Mouse (Mus musculus) heart, embryonic 15.5 days (tissue): ENCODE results near the gene Izumo2. TPM values are rescaled to one million over a fixed set of nuclear protein-coding genes. Genes with fewer than 3 reads are reported as not detected.
"Not testable (repeated sequence)": the region's sequence is repeated elsewhere in the genome, so short reads cannot be mapped to it uniquely, and the experiment has no call there.

Experiments used
- ATAC-seq: fragments of 200-750 bp; cut with Nextera tagmentation; replicated peaks from 2 replicates; pipeline ENCODE4 v1.8.0; 2017; ENCODE audit warnings: low read depth, moderate TSS enrichment; ENCODE audit not compliant: insufficient number of reproducible peaks, insufficient read depth, low FRiP score
- H3K27ac ChIP-seq: fragments of 300-500 bp; sonication (generic); 2 replicates; pipeline ENCODE4 v1.5.1; 2015; ENCODE audit warnings: mild to moderate bottlenecking, inconsistent platforms
- H3K27me3 ChIP-seq: fragments of 300-500 bp; sonication (generic); 2 replicates; pipeline ENCODE4 v1.6.1; 2015; ENCODE audit warnings: inconsistent platforms
- H3K36me3 ChIP-seq: fragments of 300-500 bp; sonication (generic); 2 replicates; pipeline ENCODE4 v1.6.1; 2015; ENCODE audit warnings: mild to moderate bottlenecking, inconsistent platforms
- H3K4me1 ChIP-seq: fragments of 300-500 bp; sonication (generic); replicated peaks from 2 replicates; pipeline ENCODE4 v1.6.1; 2015; ENCODE audit warnings: inconsistent platforms
- H3K4me2 ChIP-seq: fragments of 300-500 bp; sonication (generic); 2 replicates; pipeline ENCODE4 v1.6.1; 2015; ENCODE audit warnings: inconsistent platforms, mild to moderate bottlenecking, moderate library complexity
- H3K4me3 ChIP-seq: fragments of 300-500 bp; sonication (generic); 2 replicates; pipeline ENCODE4 v1.5.1; 2015; ENCODE audit warnings: mild to moderate bottlenecking, inconsistent platforms
- H3K9ac ChIP-seq: fragments of 300-500 bp; sonication (generic); 2 replicates; pipeline ENCODE4 v1.6.1; 2015; ENCODE audit warnings: mild to moderate bottlenecking, inconsistent platforms
- H3K9me3 ChIP-seq: fragments of 300-500 bp; sonication (generic); replicated peaks from 2 replicates; pipeline ENCODE4 v1.6.1; 2016; ENCODE audit warnings: inconsistent platforms
- WGBS: fragments of 180-500 bp; shearing (Covaris S2); methylation state at CpG from one replicate; pipeline ENCODE4 v1.1.7; 2015; ENCODE audit warnings: mixed read lengths; 5-methylcytosine and 5-hydroxymethylcytosine counted together
- polyA plus RNA-seq: library from polyadenylated mRNA; unstranded; fragments of >200 nt; fragmentation: Nextera tagmentation; extraction: Ambion mirVana; gene quantifications from 2 replicates; pipeline ENCODE4 v1.2.1, GENCODE M21; 2015

The Izumo2 gene
- polyA plus RNA-seq, 1 experiment from 2014 or later, result not detected

GRCm38 (mm10) chr7:44701921-44702320 is 6.6 kb upstream of the Izumo2 start:
- Histone ChIP-seq H3K9me3 (no peaks in the 10 kb centered on the region), H3K36me3 (no peaks in the 10 kb centered on the region), H3K4me1 (peaks cover 12% of the 10 kb centered on the region), H3K27me3 (0 out of 2 replicates have a peak, but pooled peaks cover 2% of the 10 kb centered on the region), H3K4me2 (no peak overlapping the region), H3K9ac (no peak overlapping the region), H3K4me3 (no peak overlapping the region), H3K27ac (no peak overlapping the region)
- 7% methylated on average over 6 of the region's 6 CpGs for WGBS
- ATAC-seq, result no peak

- H3K36me3 ChIP-seq, result no peaks in the 10 kb centered on the region
These were observed 5.6 kb upstream of the Izumo2 start for GRCm38 (mm10) chr7:44702985-44703384.

GRCm38 (mm10) chr7:44704363-44704762 is 4.2 kb upstream of the Izumo2 start:
- no peak overlapping the region for H3K4me2 ChIP-seq
- H3K4me1 ChIP-seq, result 0 out of 2 replicates have a peak, but pooled peaks cover 2% of the 10 kb centered on the region
- H3K27ac ChIP-seq, result no peak overlapping the region
- WGBS, result 52% methylated on average over 3 of the region's 3 CpGs
- ATAC-seq, result no peak
- no peaks in the 10 kb centered on the region for H3K9me3 ChIP-seq
- H3K4me3 ChIP-seq, result no peak overlapping the region
- no peaks in the 10 kb centered on the region for H3K27me3 ChIP-seq
- no peaks in the 10 kb centered on the region for H3K36me3 ChIP-seq
- no peak overlapping the region for H3K9ac ChIP-seq

More at GRCm38 (mm10) chr7:44702985-44703384, 5.6 kb upstream of the Izumo2 start:
- no peaks in the 10 kb centered on the region for H3K9me3 ChIP-seq
- WGBS, result 65% methylated on average over 8 of the region's 8 CpGs
- H3K4me3 ChIP-seq, result no peak overlapping the region
- H3K4me2 ChIP-seq, result no peak overlapping the region
- H3K27me3 ChIP-seq, result 0 out of 2 replicates have a peak, but pooled peaks cover 2% of the 10 kb centered on the region
- H3K4me1 ChIP-seq, result 0 out of 2 replicates have a peak, but pooled peaks cover 2% of the 10 kb centered on the region
- ATAC-seq, result no peak
- no peak overlapping the region for H3K27ac ChIP-seq
- no peak overlapping the region for H3K9ac ChIP-seq

GRCm38 (mm10) chr7:44705086-44705485 is 3.5 kb upstream of the Izumo2 start:
- no peaks in the 10 kb centered on the region for H3K27me3 ChIP-seq
- H3K4me1 ChIP-seq, result 0 out of 2 replicates have a peak, but pooled peaks cover 2% of the 10 kb centered on the region
- H3K4me2 ChIP-seq, result no peak overlapping the region
- H3K9ac ChIP-seq, result no peak overlapping the region
- H3K36me3 ChIP-seq, result no peaks in the 10 kb centered on the region
- H3K4me3 ChIP-seq, result no peak overlapping the region
- ATAC-seq, result no peak
- H3K27ac ChIP-seq, result no peak overlapping the region
- H3K9me3 ChIP-seq, result no peaks in the 10 kb centered on the region
- 82% methylated on average over 4 of the region's 4 CpGs for WGBS

- Histone ChIP-seq H3K27me3 (no peaks in the 10 kb centered on the region), H3K4me3 (no peak overlapping the region), H3K36me3 (no peaks in the 10 kb centered on the region), H3K9me3 (no peaks in the 10 kb centered on the region), H3K27ac (no peak overlapping the region), H3K9ac (no peak overlapping the region), H3K4me2 (no peak overlapping the region), H3K4me1 (0 out of 2 replicates have a peak, but pooled peaks cover 2% of the 10 kb centered on the region)
- no peak for ATAC-seq
These were observed 2.2 kb upstream of the Izumo2 start for GRCm38 (mm10) chr7:44706322-44706721.

GRCm38 (mm10) chr7:44707169-44707675 is 1.3 kb upstream of the Izumo2 start:
- no peak for ATAC-seq
- Histone ChIP-seq H3K4me2 (no peak overlapping the region), H3K4me1 (no peaks in the 10 kb centered on the region), H3K9ac (no peak overlapping the region), H3K9me3 (no peaks in the 10 kb centered on the region), H3K27ac (no peak overlapping the region), H3K27me3 (no peaks in the 10 kb centered on the region), H3K4me3 (no peak overlapping the region), H3K36me3 (no peaks in the 10 kb centered on the region)
- WGBS, result 81% methylated on average over 5 of the region's 5 CpGs

- H3K27ac ChIP-seq, H3K36me3 ChIP-seq, H3K9me3 ChIP-seq, ATAC-seq, H3K4me3 ChIP-seq, H3K27me3 ChIP-seq, H3K9ac ChIP-seq, H3K4me2 ChIP-seq, H3K4me1 ChIP-seq: not testable (repeated sequence)
- 76% methylated on average over 6 of the region's 6 CpGs for WGBS
These were observed 449 bp upstream of the Izumo2 start for GRCm38 (mm10) chr7:44708093-44708492.

- Histone ChIP-seq H3K27ac (no peak overlapping the region), H3K36me3 (no peaks in the 10 kb centered on the region), H3K4me3 (no peak overlapping the region), H3K4me1 (no peaks in the 10 kb centered on the region), H3K27me3 (no peaks in the 10 kb centered on the region), H3K9me3 (no peaks in the 10 kb centered on the region), H3K4me2 (no peak overlapping the region), H3K9ac (no peak overlapping the region)
- WGBS, result 73% methylated on average over 5 of the region's 5 CpGs
- ATAC-seq, result no peak
These were observed 1.3 kb downstream of the Izumo2 start for GRCm38 (mm10) chr7:44709881-44710280.

- H3K9ac ChIP-seq, result no peak overlapping the region
- ATAC-seq, result no peak
- no peak overlapping the region for H3K27ac ChIP-seq
- H3K4me2 ChIP-seq, result no peak overlapping the region
- no peaks in the 10 kb centered on the region for H3K36me3 ChIP-seq
- H3K9me3 ChIP-seq, result no peaks in the 10 kb centered on the region
- no peaks in the 10 kb centered on the region for H3K4me1 ChIP-seq
- peaks cover 4% of the 10 kb centered on the region; the same call in 1 of the 2 replicates for H3K27me3 ChIP-seq
- 71% methylated on average over 5 of the region's 5 CpGs for WGBS
- H3K4me3 ChIP-seq, result no peak overlapping the region
These were observed 13.5 kb downstream of the Izumo2 start for GRCm38 (mm10) chr7:44722058-44722457.

GRCm38 (mm10) chr7:44724316-44724715 is 15.8 kb downstream of the Izumo2 start:
- H3K4me1 ChIP-seq, result no peaks in the 10 kb centered on the region
- ATAC-seq, result no peak

GRCm38 (mm10) chr7:44726343-44726742 is 17.8 kb downstream of the Izumo2 start:
- no peak overlapping the region for H3K4me3 ChIP-seq
- no peak overlapping the region for H3K4me2 ChIP-seq
- no peaks in the 10 kb centered on the region for H3K4me1 ChIP-seq
- 64% methylated on average over 6 of the region's 6 CpGs for WGBS
- no peaks in the 10 kb centered on the region for H3K9me3 ChIP-seq
- no peaks in the 10 kb centered on the region for H3K36me3 ChIP-seq
- no peak for ATAC-seq
- no peak overlapping the region for H3K9ac ChIP-seq
- peaks cover 4% of the 10 kb centered on the region; the same call in 1 of the 2 replicates for H3K27me3 ChIP-seq
- H3K27ac ChIP-seq, result no peak overlapping the region

More at GRCm38 (mm10) chr7:44724316-44724715, 15.8 kb downstream of the Izumo2 start:
- H3K4me2 ChIP-seq, result no peak overlapping the region
- no peak overlapping the region for H3K4me3 ChIP-seq
- WGBS, result 22% methylated on average over 7 of the region's 7 CpGs
- no peak overlapping the region for H3K27ac ChIP-seq
- H3K9me3 ChIP-seq, result no peaks in the 10 kb centered on the region
- no peak overlapping the region for H3K9ac ChIP-seq
- H3K36me3 ChIP-seq, result no peaks in the 10 kb centered on the region
- H3K27me3 ChIP-seq, result peaks cover 4% of the 10 kb centered on the region; the same call in 1 of the 2 replicates

GRCm38 (mm10) chr7:44727151-44727550 is 18.6 kb downstream of the Izumo2 start:
- Histone ChIP-seq H3K9ac (no peak overlapping the region), H3K4me2 (no peak overlapping the region), H3K9me3 (no peaks in the 10 kb centered on the region), H3K4me1 (no peaks in the 10 kb centered on the region), H3K36me3 (no peaks in the 10 kb centered on the region), H3K27me3 (peaks cover 4% of the 10 kb centered on the region; the same call in 1 of the 2 replicates), H3K4me3 (no peak overlapping the region), H3K27ac (no peak overlapping the region)
- ATAC-seq, result no peak
- 49% methylated on average over 5 of the region's 5 CpGs for WGBS
